Mouse (Mus musculus) layer of hippocampus, adult 2 months (tissue): ENCODE measurements around the gene Pkn2. TPM values are rescaled to one million over a fixed set of nuclear protein-coding genes. Genes with fewer than 3 reads are reported as not detected.
A peak's percentile ranks its signal among the peaks of the same experiment; 100 is the strongest.

Experiments used
- DNase-seq, 2 experiments: peaks; one replicate each; pipeline ENCODE4 v3.0.0; 2022; ENCODE audit warnings: low spot score in 2 of 2
- H3K27ac ChIP-seq: fragments of 200-600 bp; 2 replicates; pipeline ENCODE4 v1.8.1; 2022
- H3K4me3 ChIP-seq: fragments of 200-600 bp; 2 replicates; pipeline ENCODE4 v1.8.1; 2022; ENCODE audit warnings: mild to moderate bottlenecking
- CTCF ChIP-seq: fragments of 200-600 bp; conservative IDR thresholded peaks from 2 replicates; pipeline ENCODE4 v1.8.1; 2022; ENCODE audit warnings: antibody characterized with exemption, mild to moderate bottlenecking, moderate library complexity
- total RNA-seq, 2 experiments: library from RNA; stranded (reverse); gene quantifications; 2 replicates each; pipeline ENCODE4 v1.2.3; 2021

The Pkn2 gene
- total RNA-seq, 2 experiments from 2014 or later: 26.5 to 33.9 TPM

DNA sequence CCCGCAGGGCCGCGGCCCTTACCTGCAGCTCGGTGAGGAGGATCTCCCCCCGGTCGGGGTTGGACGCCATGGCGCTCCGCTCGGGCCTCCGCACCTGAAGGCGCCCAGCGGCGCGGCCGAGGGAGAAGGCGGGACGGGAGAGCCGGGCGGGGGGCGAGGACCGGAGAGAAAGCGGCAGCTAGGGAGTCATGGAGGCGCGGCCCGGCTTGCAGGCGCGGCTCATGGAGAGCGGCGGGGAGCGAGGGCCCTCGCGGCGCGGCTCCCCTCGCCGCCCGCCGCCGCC lies 274 bp downstream of the Pkn2 start:
- Histone ChIP-seq H3K27ac (peak overlapping the region; percentile 92), H3K4me3 (peak overlapping the region; percentile 63)
- DNase-seq: no peak
- no peak for TF ChIP-seq CTCF

DNA sequence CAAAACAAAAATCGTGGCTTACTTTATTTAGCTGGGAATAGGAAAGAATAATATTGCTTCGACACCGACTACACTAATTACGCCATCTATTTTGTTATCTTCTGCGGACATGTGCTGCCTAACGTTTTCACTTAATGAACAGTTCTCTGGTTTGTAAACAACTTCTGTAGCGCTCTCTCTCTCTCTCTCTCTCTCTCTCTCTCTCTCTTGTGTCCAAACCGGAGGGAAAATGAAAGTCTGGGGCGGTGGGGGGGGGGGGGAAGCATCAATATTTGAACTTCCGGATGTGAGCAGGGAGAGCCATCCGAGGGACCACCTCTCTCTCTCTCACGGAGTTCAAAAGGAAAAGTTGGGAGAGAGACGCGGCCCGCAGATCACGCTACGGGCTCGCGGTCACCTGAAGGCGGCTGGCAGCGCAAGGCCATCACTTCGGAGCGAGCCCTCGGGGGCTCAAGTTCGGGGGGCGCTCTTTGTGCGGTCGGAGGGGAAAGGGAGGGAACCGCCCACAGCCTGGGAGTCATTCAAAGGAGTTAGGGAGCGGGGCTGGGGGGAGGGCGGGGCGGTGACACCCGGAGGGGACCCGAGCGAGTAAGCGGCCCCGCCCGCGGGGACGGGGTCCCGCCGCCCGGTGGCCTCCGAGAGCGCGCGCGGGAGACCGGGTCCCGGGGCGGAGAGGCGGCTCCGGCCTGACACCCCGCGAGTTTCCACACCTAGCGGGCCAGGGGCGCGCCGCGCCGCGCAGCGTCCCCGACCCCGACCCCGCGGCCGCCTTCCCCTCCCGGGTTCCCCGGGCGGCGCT lies 815 bp downstream of the Pkn2 start:
- TF ChIP-seq CTCF: no peak
- Histone ChIP-seq H3K27ac (peak overlapping the region; percentile 92), H3K4me3 (peak overlapping the region; percentile 63)
- no peak for DNase-seq

DNA sequence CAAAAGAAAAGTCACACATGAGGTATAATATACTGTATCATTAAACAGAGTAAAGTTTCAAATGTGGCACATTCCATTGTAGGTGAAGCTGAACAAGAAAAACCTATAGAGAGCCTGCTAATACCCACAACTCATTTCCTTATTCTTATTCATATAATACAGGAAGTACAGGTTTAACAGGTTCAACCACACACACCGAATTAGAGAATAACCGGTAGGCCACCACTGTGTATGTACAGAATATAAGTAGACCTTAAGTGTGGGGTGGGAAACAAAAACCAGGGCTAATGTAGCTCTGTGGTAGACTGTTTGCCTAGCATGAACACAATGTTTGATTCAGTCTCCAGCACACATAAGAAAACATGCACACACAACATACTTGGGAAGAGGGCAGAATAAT lies 18.6 kb downstream of the Pkn2 start:
- no peak overlapping the region for H3K27ac ChIP-seq
- no peak for TF ChIP-seq CTCF
- DNase-seq: no peak
- no peak overlapping the region for H3K4me3 ChIP-seq

DNA sequence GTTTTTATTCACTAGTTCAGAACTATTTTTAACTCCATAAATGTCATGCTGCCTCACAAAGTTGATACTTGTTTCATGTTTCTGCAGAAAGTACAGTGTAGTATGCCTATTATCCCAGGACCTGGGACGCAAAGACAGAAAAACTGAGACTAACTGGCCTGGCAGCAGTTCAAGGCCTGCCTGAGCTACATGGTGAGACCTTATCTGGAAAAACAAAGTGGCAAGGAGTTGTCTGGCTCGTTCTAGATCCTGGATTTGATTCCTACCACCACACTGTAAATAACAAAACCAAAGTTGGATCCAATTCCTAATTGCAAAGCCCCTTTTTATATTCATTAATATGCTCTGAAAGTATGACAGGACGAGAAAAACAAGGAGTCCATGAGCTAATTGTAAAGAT lies 25.0 kb downstream of the Pkn2 start:
- TF ChIP-seq CTCF: no peak
- H3K27ac ChIP-seq: no peak overlapping the region
- DNase-seq: no peak
- H3K4me3 ChIP-seq: no peak overlapping the region

DNA sequence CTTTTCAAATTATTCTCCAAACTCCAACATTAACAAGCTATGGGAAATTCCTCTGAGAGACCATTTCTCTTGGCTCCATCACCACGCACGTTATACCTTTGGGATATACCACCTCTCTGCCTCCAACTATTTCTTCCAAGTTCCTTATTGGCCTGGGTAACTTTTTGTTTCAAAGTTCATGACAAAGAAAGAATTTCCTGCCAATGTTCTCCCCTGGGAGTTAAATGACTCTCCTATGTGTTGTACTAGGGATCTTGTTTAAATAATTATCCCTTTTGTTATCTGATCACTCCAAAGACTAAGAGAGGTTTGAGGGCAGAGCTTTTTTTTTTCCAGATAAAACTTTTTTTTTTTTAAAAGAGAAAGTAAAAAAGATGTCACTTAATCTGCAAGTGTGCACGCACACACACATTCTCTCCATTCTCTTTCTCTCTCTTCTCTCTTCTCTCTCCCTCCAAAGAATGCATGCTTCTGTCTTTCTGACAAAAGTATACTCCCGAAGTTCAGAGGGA lies 25.8 kb downstream of the Pkn2 start:
- Histone ChIP-seq H3K4me3 (no peak overlapping the region), H3K27ac (no peak overlapping the region)
- DNase-seq: no peak
- no peak for TF ChIP-seq CTCF

DNA sequence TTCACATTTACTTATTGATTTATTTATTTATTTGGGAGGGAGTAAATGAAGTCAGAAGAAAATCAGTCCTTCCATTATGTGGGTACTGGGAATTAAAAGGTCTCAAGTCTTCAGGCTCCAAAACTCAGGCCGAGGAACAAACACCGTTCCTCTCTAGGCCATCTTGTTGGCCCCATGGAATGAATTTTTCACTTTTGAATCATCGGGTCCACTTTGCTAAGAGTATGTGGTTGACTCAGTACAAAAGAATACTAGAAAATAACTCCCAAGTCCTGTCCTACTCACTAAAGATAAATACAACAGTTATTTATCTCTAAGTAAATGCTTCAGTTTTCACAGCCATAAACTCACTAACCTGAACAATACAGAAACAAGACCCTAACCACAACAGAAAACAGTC lies 28.9 kb downstream of the Pkn2 start:
- DNase-seq: no peak
- Histone ChIP-seq H3K27ac (no peak overlapping the region), H3K4me3 (no peak overlapping the region)
- TF ChIP-seq CTCF: no peak

DNA sequence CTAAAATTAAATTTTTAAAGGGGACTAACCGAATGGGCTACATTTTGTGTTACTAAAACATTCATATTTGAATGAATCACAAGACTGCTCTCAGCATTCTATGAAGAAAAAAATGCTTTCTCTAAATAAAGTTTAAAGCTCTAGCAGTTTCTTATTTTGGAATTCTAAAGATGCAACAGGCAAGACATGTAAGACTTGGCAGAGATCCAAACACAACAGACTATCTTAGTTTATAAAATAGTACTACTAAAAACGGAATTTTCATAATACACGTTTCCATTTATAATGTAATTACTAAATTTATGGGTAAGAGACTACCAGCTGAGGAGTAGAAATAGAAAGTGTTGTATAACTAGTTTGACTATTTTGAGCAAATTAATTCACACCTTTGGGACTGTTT lies 30.2 kb downstream of the Pkn2 start:
- no peak for DNase-seq
- TF ChIP-seq CTCF: no peak
- no peak overlapping the region for H3K4me3 ChIP-seq
- H3K27ac ChIP-seq: no peak overlapping the region

DNA sequence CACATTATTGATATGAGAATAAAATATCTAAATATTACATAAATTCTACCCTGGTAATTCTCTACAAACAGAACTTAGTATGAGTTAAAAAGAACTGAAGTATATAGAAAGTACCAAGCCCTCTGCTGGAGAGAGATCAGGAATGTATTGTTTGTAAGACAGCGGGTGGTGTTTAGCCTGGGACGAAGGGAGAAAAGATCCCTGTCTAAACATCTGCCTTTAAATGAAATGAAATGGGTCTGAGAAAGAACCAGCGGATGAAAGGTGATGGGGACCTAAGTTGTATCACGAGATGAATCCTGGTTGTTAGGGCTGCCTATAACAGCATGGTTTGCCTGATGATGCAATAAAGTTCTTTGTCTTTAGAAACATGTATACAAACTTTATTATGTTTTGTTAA lies 41.8 kb downstream of the Pkn2 start:
- no peak for TF ChIP-seq CTCF
- no peak overlapping the region for H3K27ac ChIP-seq
- H3K4me3 ChIP-seq: no peak overlapping the region
- DNase-seq: no peak

DNA sequence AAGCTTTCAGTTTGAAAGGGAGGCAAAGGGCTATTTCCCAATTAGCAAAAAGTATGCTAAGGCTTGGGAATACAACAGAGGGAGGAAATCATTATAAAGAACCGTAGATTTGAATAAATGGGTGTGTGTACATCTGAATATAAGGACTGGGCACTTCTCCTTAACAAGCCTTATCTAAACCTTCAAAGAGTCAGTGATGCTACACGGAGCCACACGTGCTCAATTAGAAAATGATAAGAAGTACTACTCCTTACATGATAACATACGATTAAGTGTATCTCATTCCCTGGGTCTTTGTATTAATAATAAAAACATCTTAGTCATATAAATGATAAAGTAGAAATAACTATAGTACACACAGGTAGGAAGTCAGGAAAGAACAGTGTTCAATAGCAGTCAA lies 47.0 kb downstream of the Pkn2 start:
- TF ChIP-seq CTCF: no peak
- Histone ChIP-seq H3K27ac (no peak overlapping the region), H3K4me3 (no peak overlapping the region)
- no peak for DNase-seq

DNA sequence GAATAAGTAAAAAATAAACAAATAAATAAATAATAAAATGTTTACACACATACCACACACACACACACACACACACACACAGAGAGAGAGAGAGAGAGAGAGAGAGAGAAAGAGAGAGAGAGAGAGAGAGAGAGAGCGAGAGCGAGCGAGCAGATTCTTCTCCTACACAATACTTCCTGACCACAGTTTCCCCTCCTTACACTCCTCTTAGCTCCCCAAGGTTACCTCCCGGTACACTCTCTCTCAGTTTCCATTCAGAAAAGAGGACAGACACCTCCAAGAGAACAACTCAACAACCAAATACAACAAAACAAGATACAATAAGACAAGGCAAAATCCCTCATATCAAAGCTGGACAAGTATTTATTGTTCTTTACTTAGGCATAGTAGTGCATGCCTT lies 47.8 kb downstream of the Pkn2 start:
- H3K27ac ChIP-seq: no peak overlapping the region
- TF ChIP-seq CTCF: no peak
- DNase-seq: no peak
- no peak overlapping the region for H3K4me3 ChIP-seq

DNA sequence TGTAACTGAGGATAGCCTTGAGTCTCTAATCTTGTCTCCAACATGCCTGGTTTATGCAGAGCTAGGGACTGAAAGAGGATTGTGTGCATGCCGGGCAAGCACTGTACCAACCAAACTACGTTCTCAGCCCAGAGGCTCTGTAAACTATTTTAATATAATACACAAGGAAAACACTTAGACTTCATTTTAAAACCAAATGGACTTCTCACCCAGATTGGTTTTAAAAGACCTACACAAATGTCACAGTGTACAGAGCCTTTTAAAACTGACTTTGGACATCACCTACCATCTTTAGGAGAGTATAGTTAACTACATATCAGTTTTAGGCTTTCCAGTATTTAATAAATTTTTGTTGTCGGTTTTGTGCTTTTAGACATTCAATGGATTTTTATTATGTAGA lies 48.9 kb downstream of the Pkn2 start:
- H3K27ac ChIP-seq: no peak overlapping the region
- no peak for DNase-seq
- H3K4me3 ChIP-seq: no peak overlapping the region
- TF ChIP-seq CTCF: no peak

DNA sequence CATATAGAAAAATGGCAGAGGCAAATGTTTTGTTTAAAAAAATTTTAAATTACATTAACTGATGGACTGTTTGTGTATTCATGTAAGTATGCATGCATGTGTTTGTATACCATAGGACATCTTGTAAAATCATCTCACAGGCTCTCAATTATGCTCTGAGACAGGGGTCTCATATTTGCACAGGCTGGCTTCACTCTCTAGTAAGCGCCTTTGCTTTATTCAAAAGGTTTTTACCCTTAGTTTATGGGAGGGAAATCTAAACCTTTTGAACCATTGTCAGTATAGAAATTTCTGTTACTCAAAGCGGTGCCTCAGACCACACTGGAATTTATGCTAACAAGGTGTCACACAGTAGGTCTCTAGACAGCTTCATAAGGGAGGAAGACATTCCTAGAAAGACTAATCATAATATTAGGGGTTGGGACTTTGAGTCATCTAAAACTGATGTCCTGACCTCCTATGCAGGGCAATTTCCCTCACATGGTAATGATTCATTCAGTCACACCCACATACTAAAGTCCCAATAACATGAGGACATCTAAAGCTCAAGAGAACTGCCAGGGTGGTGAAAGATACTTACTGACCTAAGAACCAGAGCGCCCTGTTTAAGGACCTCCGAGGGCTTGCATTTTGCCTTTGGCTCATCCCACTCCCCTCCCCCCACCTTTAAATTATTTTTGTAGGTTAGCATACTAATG lies 55.2 kb downstream of the Pkn2 start:
- no peak for TF ChIP-seq CTCF
- Histone ChIP-seq H3K4me3 (no peak overlapping the region), H3K27ac (no peak overlapping the region)
- DNase-seq: no peak

DNA sequence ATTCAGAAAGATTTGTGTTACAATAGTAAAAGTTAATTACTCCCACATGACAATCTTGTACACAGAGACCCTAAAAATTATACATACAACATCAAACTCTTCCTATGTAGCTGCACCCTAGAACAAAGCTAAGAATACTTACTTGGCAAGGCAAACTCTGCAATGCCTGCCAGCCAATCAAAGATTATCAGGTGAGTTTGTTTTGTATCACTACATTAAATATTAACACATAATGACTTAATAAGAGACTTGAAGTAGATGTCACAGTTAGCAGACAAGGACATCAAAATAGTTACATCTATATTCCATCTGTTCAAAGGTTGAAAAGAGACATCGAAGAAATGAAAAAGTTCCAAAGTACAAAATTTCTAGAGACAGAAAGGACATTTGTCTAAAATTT lies 58.2 kb downstream of the Pkn2 start:
- Histone ChIP-seq H3K27ac (no peak overlapping the region), H3K4me3 (no peak overlapping the region)
- no peak for DNase-seq
- TF ChIP-seq CTCF: no peak

DNA sequence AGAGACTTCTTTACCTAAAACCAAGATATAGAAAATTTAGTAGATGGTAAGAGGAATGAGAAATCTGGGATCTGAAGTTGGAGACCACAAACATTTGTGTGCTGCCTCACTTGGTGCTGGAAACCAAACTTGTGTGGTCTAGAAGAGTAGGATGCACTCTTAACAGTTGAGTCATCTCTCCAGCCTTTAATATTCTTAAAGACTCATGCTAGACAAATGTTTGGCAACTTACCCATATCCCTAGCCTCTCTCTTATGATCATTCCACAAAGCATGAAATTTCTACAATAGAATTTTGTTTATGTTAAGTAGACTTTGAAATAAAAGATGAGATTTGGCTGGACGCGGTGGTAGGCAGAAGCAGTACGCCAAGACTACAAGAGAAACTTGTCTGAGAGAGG lies 64.3 kb downstream of the Pkn2 start:
- no peak overlapping the region for H3K4me3 ChIP-seq
- TF ChIP-seq CTCF: no peak
- no peak overlapping the region for H3K27ac ChIP-seq
- no peak for DNase-seq
